Mouse (Mus musculus) heart, adult 2 months (tissue): ENCODE measurements around the gene Plcb3. TPM values are rescaled to one million over a fixed set of nuclear protein-coding genes. Genes with fewer than 3 reads are reported as not detected.

Source experiments
- DNase-seq, 2 experiments: peaks; one replicate each; pipeline ENCODE4 v3.0.0; 2021
- H3K27ac ChIP-seq: fragments of 200-600 bp; 2 replicates; pipeline ENCODE4 v1.8.1; 2022
- H3K27me3 ChIP-seq: fragments of 200-500 bp; 2 replicates; pipeline ENCODE4 v1.6.1; 2012; ENCODE audit warnings: mild to moderate bottlenecking, low read length, inconsistent platforms, mixed read lengths; ENCODE audit not compliant: control insufficient read depth, insufficient read depth
- H3K36me3 ChIP-seq: fragments of 200-500 bp; 2 replicates; pipeline ENCODE4 v1.6.1; 2012; ENCODE audit warnings: low read length, inconsistent platforms; ENCODE audit not compliant: control insufficient read depth, insufficient read depth
- H3K4me1 ChIP-seq: fragments of 200-500 bp; 2 replicates; pipeline ENCODE4 v1.6.1; 2011; ENCODE audit warnings: low read length; ENCODE audit not compliant: control insufficient read depth, insufficient read depth
- H3K4me3 ChIP-seq: fragments of 200-600 bp; 2 replicates; pipeline ENCODE4 v1.8.1; 2022
- H3K79me2 ChIP-seq: fragments of 200-500 bp; replicated peaks from 2 replicates; pipeline ENCODE4 v1.6.1; 2012; ENCODE audit warnings: mild to moderate bottlenecking, inconsistent platforms, low read length, moderate library complexity, mixed read lengths; ENCODE audit not compliant: control insufficient read depth, insufficient read depth
- H3K9ac ChIP-seq: fragments of 200-500 bp; 2 replicates; pipeline ENCODE4 v1.6.1; 2012; ENCODE audit warnings: low read depth, mild to moderate bottlenecking, control low read depth, inconsistent platforms, low read length, mixed read lengths
- CTCF ChIP-seq: fragments of 200-600 bp; IDR thresholded peaks from 2 replicates; pipeline ENCODE4 v1.8.1; 2022; ENCODE audit warnings: antibody characterized with exemption, mild to moderate bottlenecking, moderate library complexity
- EP300 ChIP-seq: fragments of 200-500 bp; IDR thresholded peaks from 2 replicates; pipeline ENCODE4 v1.6.1; 2011; ENCODE audit warnings: low read depth, low read length, control low read depth; ENCODE audit not compliant: insufficient read depth
- POLR2A ChIP-seq: fragments of 200-500 bp; IDR thresholded peaks from 2 replicates; pipeline ENCODE4 v1.6.1; 2011; ENCODE audit warnings: mild to moderate bottlenecking, low read depth, low read length, control low read depth; ENCODE audit not compliant: insufficient read depth
- WGBS: fragments of 180-500 bp; shearing (Covaris S2); methylation state at CpG from one replicate; pipeline ENCODE4 v1.1.7; 2018; 5-methylcytosine and 5-hydroxymethylcytosine counted together
- intact Hi-C: fragments of 180-260 bp; cut with DNase I; formaldehyde crosslinking; loops from one replicate; pipeline ENCODE4 v1.15.1; 2025
- long read RNA-seq: library from polyadenylated mRNA; stranded (forward); transcript quantifications from one replicate; pipeline ENCODE4 v2.0.0, GENCODE M21; 2021
- polyA plus RNA-seq: library from polyadenylated mRNA; depleted of rRNA; stranded (reverse); fragments of >200 nt; gene quantifications from 2 replicates; pipeline ENCODE4 v1.2.3, GENCODE M21; 2012; rRNA removed
- total RNA-seq, 2 experiments: library from RNA; stranded (reverse); gene quantifications; 2 replicates each; pipeline ENCODE4 v1.2.3; 2021

The Plcb3 gene
- 10 to 100 TPM; 14.6 to 15.2 TPM for total RNA-seq
- 27.5 and 33.7 TPM in 2 replicates for polyA plus RNA-seq
- long read RNA-seq, full-length matches to known transcripts, result 28 of 37 reads
- long read RNA-seq, partial matches to known transcripts, result 4 of 37 reads
- long read RNA-seq, other reads (novel, unspliced or antisense), result 5 of 37 reads

DNA sequence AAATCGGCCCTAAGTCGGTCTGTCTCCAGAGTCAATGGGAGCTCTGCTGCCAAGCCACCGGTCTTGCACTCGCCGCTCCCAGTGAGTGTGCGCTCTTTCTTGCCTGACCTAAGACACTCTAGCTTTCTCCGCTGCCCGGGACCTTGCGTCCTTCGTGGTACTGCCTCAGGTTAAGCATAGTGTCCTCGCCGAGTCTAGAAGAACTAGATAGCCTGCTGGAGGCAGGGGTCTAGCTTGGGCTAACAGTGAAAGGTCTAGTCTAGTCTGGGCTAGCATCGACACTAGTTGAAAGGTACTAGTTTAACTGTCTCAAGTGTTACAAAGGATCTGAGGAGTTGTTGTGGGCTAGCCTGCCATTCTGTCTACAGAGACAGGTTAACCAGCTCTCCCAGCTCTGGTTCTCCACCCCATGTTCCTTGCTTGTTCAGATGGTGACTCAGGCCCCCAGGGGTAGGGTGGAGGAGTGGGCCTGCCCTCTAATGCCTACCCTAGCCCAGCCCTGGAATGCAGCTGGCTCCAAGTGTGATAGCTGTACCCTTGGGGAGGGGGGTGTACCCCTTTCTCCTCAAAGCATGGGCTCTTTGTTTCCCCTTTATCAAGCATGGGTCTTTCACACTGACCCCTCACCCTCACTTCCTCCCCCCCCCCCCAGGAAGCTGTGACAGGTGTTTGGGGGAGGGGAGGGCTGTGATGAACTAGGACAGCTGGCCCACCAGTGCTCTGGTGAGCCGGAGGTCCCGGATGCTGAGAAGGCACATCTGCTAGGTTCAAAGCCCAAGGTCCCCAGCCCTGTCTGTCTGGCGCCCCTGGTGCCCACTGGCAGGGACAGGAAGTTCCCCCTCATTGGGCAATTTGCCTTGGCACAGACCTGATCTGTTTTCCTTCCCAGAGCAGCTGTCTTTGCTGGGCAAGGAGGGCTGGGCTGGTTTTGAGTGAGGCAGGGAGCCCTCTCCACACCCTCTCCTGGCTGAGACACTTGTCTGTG lies at the start of gene Plcb3:
Gene Plcb3 (minus strand): TSS at position 934 of the 985 bp plus-strand sequence.
- peak; percentile 62 to 77 for DNase-seq
- Histone ChIP-seq H3K36me3 (no peaks in the 10 kb centered on the region), H3K79me2 (no peaks in the 10 kb centered on the region), H3K9ac (peak within 1 kb of the TSS; percentile 69), H3K27ac (peak within 1 kb of the TSS; percentile 76), H3K4me1 (peaks cover 3% of the 10 kb centered on the region; the same call in 1 of the 2 replicates), H3K4me3 (peak within 1 kb of the TSS; percentile 49), H3K27me3 (no peaks in the 10 kb centered on the region)
- TF ChIP-seq EP300 (no peak), POLR2A (peak; percentile 10; the same call in 1 of the 2 replicates), CTCF (peak; percentile 24)
- intact Hi-C loops, result loop anchor here (5.0 kb wide), 1 partner anchor 34 kb away; the partner anchor contains the start of genes Bad and Gpr137
- WGBS, result 1% methylated on average over 16 of the region's 16 CpGs

DNA sequence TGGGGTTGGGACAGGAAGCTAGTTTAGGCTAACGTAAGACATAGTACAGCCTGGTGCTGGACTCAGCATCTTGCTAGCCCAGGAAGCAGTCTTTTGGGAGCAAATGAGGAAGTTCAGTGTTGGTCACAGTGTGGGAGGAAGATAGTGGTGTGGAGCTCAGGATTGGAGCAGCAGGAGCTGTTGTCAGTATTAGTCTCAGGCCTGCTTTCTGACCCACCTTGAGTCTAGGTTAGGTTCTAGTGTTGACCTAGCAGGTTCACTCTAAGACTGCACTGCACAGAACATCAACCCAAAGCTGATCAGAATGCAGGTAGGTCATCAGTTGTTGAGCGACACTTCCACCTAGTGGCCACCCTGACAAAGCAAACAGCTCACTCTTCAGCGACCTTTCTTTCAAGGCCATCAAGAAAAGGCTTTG lies 44.0 kb upstream of the Plcb3 start:
- H3K36me3 ChIP-seq, result no peaks in the 10 kb centered on the region
- peak; percentile 54 to 64 for DNase-seq
- no peaks in the 10 kb centered on the region; the same call in 1 of the 2 replicates for H3K4me1 ChIP-seq
- intact Hi-C loops, result loop anchor here (1.0 to 5.0 kb wide), 2 partner anchors 96 to 533 kb away; no protein-coding TSS in a partner anchor
- H3K9ac ChIP-seq, result no peak overlapping the region
- H3K79me2 ChIP-seq, result no peaks in the 10 kb centered on the region
- peak; percentile 81 for TF ChIP-seq CTCF
- no peak for TF ChIP-seq POLR2A
- TF ChIP-seq EP300, result peak; percentile 69; the same call in 1 of the 2 replicates
- no peak overlapping the region for H3K27ac ChIP-seq
- no peak overlapping the region for H3K4me3 ChIP-seq
- no peaks in the 10 kb centered on the region for H3K27me3 ChIP-seq
- 23% methylated on average over 3 of the region's 3 CpGs for WGBS

DNA sequence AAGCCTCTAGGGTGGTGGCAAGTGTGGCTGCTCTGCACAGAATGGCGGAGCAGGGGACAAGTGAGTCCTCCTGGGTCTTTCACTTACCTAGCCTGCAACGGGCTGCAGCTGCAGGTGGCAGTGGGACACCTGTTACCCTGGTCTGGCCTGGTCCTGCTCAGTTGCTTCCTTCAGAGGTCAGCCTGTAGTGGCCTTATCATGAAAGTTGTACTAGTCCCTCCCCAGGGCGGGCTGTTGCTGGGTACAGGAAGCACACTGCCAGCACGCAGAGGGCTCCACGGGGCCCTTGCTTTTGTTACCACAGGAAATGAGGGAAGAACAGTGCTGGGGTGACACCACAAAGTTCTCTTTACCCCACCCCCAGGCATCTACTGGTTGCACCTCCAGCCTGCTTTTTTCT lies 42.9 kb upstream of the Plcb3 start, which contains the start of gene Fermt3:
Gene Fermt3 (minus strand): TSS at position 279 of the 400 bp plus-strand sequence.
- Histone ChIP-seq H3K4me3 (no peak within 1 kb of the TSS), H3K4me1 (no peaks in the 10 kb centered on the region; the same call in 1 of the 2 replicates), H3K9ac (no peak within 1 kb of the TSS), H3K36me3 (no peaks in the 10 kb centered on the region), H3K27ac (peak within 1 kb of the TSS; percentile 33; the same call in 1 of the 2 replicates), H3K79me2 (no peaks in the 10 kb centered on the region), H3K27me3 (no peaks in the 10 kb centered on the region)
- TF ChIP-seq CTCF (no peak), POLR2A (0 out of 2 replicates have a peak, but pooled peaks have one; percentile 33), EP300 (no peak)
- intact Hi-C loops, result no loop called here
- peak; percentile 55 to 80 for DNase-seq
- 40% methylated on average over 5 of the region's 5 CpGs for WGBS

DNA sequence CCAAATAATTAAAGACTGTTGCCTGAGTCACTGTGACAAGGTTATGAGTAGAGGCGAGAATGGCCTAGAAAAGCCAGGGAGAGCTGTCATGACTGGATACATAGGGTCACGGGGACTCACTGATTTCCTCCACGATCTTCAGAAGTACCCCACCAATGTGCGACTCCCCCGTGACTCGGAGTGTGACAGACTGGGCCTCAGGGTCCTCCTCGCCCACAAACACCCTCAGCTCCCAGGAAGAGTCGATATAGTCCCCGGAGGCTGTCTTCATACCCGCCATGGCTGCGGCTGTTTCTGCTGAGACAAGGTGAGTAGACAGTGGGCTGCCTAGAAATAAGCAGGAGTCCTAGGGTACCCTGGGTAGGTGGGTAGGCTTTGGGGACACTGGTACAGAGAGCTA lies 42.3 kb upstream of the Plcb3 start:
- Histone ChIP-seq H3K9ac (no peak overlapping the region), H3K4me3 (no peak overlapping the region), H3K4me1 (no peaks in the 10 kb centered on the region; the same call in 1 of the 2 replicates), H3K27me3 (no peaks in the 10 kb centered on the region), H3K27ac (peak overlapping the region; percentile 33; the same call in 1 of the 2 replicates), H3K36me3 (no peaks in the 10 kb centered on the region), H3K79me2 (no peaks in the 10 kb centered on the region)
- TF ChIP-seq EP300 (no peak), CTCF (no peak), POLR2A (no peak)
- WGBS, result 71% methylated on average over 11 of the region's 11 CpGs
- intact Hi-C loops, result no loop called here
- peak in 1 of 2 experiments; percentile 21 for DNase-seq

DNA sequence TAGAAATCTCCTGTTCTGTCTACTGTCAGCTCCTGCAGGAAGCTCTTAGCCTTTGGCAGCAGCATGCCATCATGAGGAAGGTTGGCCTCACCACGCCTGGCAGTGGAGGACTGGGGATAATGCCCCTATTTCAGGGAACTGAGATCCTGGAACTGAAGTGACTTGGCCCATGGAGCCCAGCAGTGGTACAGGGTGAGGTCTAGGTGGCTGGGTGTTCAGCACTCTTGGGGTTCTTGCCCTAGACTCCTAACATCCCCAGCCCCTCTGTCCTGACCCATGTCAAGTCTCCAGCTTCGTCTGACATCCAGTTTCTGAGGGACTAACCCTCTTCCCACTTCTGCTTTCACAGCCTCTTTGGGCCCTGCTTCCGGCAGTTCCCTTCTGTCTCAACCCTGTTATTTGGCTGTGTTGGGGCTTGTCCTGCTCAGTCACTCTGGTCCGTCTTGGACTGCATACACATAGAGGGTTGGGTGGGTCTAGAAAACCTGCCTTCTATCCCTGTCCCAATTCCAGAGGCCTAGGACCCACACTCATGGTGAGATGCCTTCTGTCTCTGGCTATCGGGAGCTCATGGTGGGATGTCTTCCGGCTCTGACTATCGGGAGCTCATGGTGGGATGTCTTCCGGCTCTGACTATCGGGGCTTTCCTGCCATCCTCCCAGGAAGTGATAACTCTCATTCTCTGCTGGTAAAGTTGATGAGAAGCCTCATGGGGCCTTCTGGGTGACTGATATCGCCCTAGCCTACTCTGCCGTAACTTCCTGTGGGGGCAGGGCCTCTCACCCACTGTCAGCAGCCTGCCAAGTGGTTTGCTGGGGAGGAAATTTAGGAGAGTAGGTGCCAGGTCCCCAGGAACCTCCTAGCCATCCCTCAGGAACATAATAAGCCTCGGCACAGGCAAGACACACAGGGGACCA lies 41.5 kb upstream of the Plcb3 start:
- DNase-seq, result peak; percentile 23 to 45
- Histone ChIP-seq H3K36me3 (no peaks in the 10 kb centered on the region), H3K4me1 (no peaks in the 10 kb centered on the region; the same call in 1 of the 2 replicates), H3K27me3 (no peaks in the 10 kb centered on the region), H3K79me2 (no peaks in the 10 kb centered on the region), H3K9ac (no peak overlapping the region), H3K4me3 (no peak overlapping the region), H3K27ac (no peak overlapping the region; the same call in 1 of the 2 replicates)
- TF ChIP-seq EP300 (no peak), POLR2A (no peak), CTCF (no peak)
- intact Hi-C loops, result no loop called here
- 51% methylated on average over 12 of the region's 12 CpGs for WGBS
